Mouse (Mus musculus) midbrain, embryonic 15.5 days (tissue): ENCODE measurements around the gene Abat. TPM values are rescaled to one million over a fixed set of nuclear protein-coding genes. Genes with fewer than 3 reads are reported as not detected.

Source experiments
- ATAC-seq: fragments of 200-750 bp; cut with Nextera tagmentation; replicated peaks from 2 replicates; pipeline ENCODE4 v1.8.0; 2017; ENCODE audit warnings: moderate TSS enrichment
- H3K27ac ChIP-seq: fragments of 300-500 bp; sonication (generic); 2 replicates; pipeline ENCODE4 v1.5.1; 2015; ENCODE audit warnings: mild to moderate bottlenecking, inconsistent platforms
- H3K27me3 ChIP-seq: fragments of 300-500 bp; sonication (generic); replicated peaks from 2 replicates; pipeline ENCODE4 v1.6.1; 2015; ENCODE audit warnings: inconsistent platforms
- H3K36me3 ChIP-seq: fragments of 300-500 bp; sonication (generic); replicated peaks from 2 replicates; pipeline ENCODE4 v1.6.1; 2015; ENCODE audit warnings: inconsistent platforms
- H3K4me1 ChIP-seq: fragments of 300-500 bp; sonication (generic); 2 replicates; pipeline ENCODE4 v1.6.1; 2015; ENCODE audit warnings: inconsistent platforms
- H3K4me2 ChIP-seq: fragments of 300-500 bp; sonication (generic); 2 replicates; pipeline ENCODE4 v1.6.1; 2015; ENCODE audit warnings: inconsistent platforms, mild to moderate bottlenecking, moderate library complexity
- H3K4me3 ChIP-seq: fragments of 300-500 bp; sonication (generic); 2 replicates; pipeline ENCODE4 v1.5.1; 2015; ENCODE audit warnings: mild to moderate bottlenecking, inconsistent platforms
- H3K9ac ChIP-seq: fragments of 300-500 bp; sonication (generic); 2 replicates; pipeline ENCODE4 v1.6.1; 2015; ENCODE audit warnings: mild to moderate bottlenecking, inconsistent platforms
- H3K9me3 ChIP-seq: fragments of 300-500 bp; sonication (generic); 2 replicates; pipeline ENCODE4 v1.6.1; 2016; ENCODE audit warnings: inconsistent platforms
- WGBS: fragments of 180-500 bp; shearing (Covaris S2); methylation state at CpG from one replicate; pipeline ENCODE4 v1.1.7; 2015; ENCODE audit warnings: mixed read lengths; 5-methylcytosine and 5-hydroxymethylcytosine counted together
- polyA plus RNA-seq: library from polyadenylated mRNA; unstranded; fragments of >200 nt; fragmentation: Nextera tagmentation; extraction: Ambion mirVana; gene quantifications from 2 replicates; pipeline ENCODE4 v1.2.1, GENCODE M21; 2015

The Abat gene
- polyA plus RNA-seq, 1 experiment from 2014 or later, result 69.4 TPM

GRCm38 (mm10) chr16:8650007-8650406, 136.8 kb downstream of the Abat start:
- WGBS, result over 99% methylated on average over 3 of the region's 3 CpGs
- Histone ChIP-seq H3K4me2 (no peak overlapping the region), H3K36me3 (peaks cover 32% of the 10 kb centered on the region), H3K4me1 (no peaks in the 10 kb centered on the region), H3K27ac (no peak overlapping the region), H3K9me3 (no peaks in the 10 kb centered on the region), H3K4me3 (no peak overlapping the region), H3K9ac (no peak overlapping the region), H3K27me3 (no peaks in the 10 kb centered on the region)
- no peak for ATAC-seq

- Histone ChIP-seq H3K4me3 (no peak overlapping the region), H3K4me1 (no peaks in the 10 kb centered on the region), H3K27me3 (no peaks in the 10 kb centered on the region), H3K27ac (no peak overlapping the region), H3K9ac (no peak overlapping the region), H3K9me3 (no peaks in the 10 kb centered on the region), H3K4me2 (no peak overlapping the region), H3K36me3 (peaks cover 15% of the 10 kb centered on the region)
- ATAC-seq, result no peak
- WGBS, result 91% methylated on average over 6 of the region's 6 CpGs
Measured at GRCm38 (mm10) chr16:8655108-8655507, 141.9 kb downstream of the Abat start.

GRCm38 (mm10) chr16:8655599-8655998, 142.4 kb downstream of the Abat start:
- Histone ChIP-seq H3K36me3 (peaks cover 14% of the 10 kb centered on the region), H3K9ac (no peak overlapping the region)
- 90% methylated on average over 9 of the region's 9 CpGs for WGBS

GRCm38 (mm10) chr16:8656256-8656655, 143.0 kb downstream of the Abat start:
- ATAC-seq, result no peak
- WGBS, result 88% methylated on average over 2 of the region's 2 CpGs
- peaks cover 8% of the 10 kb centered on the region for H3K36me3 ChIP-seq

More at GRCm38 (mm10) chr16:8655599-8655998, 142.4 kb downstream of the Abat start:
- H3K9me3 ChIP-seq, result no peaks in the 10 kb centered on the region
- no peak for ATAC-seq
- H3K4me2 ChIP-seq, result no peak overlapping the region
- no peaks in the 10 kb centered on the region for H3K27me3 ChIP-seq
- no peak overlapping the region for H3K27ac ChIP-seq
- no peak overlapping the region for H3K4me3 ChIP-seq
- H3K4me1 ChIP-seq, result no peaks in the 10 kb centered on the region

DNA sequence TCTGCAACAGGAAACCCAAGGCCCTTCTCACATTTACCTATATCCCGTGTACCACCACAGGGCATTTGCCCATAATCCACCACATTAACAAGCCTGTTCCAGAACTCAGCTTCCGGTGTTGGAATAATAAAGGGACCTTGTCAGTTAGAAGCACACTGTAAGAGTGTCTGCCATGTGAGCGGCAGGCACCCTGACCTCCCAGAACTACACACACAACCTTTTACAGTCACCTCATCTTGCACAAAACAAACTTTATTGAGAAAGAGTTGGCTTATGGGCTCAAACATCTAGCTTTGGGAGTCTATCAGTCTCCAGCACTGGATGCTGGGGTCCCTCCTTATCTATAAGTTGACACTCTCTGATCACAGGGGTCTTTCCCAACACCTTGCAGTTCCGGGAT, 145.1 kb downstream of the Abat start:
- peaks cover 16% of the 10 kb centered on the region for H3K36me3 ChIP-seq
- no peak for ATAC-seq
- H3K4me3 ChIP-seq, result no peak overlapping the region
- H3K9ac ChIP-seq, result no peak overlapping the region
- no peaks in the 10 kb centered on the region for H3K9me3 ChIP-seq
- WGBS, result 85% methylated on average over 4 of the region's 4 CpGs
- H3K27ac ChIP-seq, result no peak overlapping the region
- no peak overlapping the region for H3K4me2 ChIP-seq
- H3K4me1 ChIP-seq, result no peaks in the 10 kb centered on the region; the same call in 1 of the 2 replicates
- no peaks in the 10 kb centered on the region for H3K27me3 ChIP-seq

More at GRCm38 (mm10) chr16:8656256-8656655, 143.0 kb downstream of the Abat start:
- no peaks in the 10 kb centered on the region for H3K27me3 ChIP-seq
- H3K9ac ChIP-seq, result no peak overlapping the region
- no peak overlapping the region for H3K27ac ChIP-seq
- H3K9me3 ChIP-seq, result no peaks in the 10 kb centered on the region
- H3K4me2 ChIP-seq, result no peak overlapping the region
- H3K4me1 ChIP-seq, result no peaks in the 10 kb centered on the region
- no peak overlapping the region for H3K4me3 ChIP-seq

DNA sequence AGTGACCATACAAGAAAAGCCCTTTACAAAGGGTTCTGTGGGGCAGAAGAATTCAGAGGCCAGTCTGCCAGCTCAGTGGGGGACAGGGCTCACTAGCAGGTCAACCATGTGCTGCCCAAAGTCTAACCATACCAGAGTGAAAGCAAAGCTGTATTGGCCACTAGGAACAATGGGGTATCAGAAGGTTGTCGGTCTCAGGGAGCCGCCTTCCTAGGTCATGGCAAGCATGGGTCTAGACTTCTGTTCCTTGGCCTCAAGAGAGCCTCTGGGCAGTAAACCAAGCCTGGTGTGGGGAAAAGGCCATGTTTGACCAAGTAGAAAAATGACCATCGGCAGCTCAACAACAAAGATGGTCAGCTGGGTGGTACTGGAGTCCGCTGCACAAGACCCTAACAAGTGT, 145.5 kb downstream of the Abat start:
- no peaks in the 10 kb centered on the region for H3K9me3 ChIP-seq
- peaks cover 16% of the 10 kb centered on the region for H3K36me3 ChIP-seq
- H3K27me3 ChIP-seq, result no peaks in the 10 kb centered on the region
- H3K4me2 ChIP-seq, result no peak overlapping the region
- H3K27ac ChIP-seq, result no peak overlapping the region
- no peak overlapping the region for H3K4me3 ChIP-seq
- ATAC-seq, result no peak
- H3K9ac ChIP-seq, result no peak overlapping the region
- WGBS, result 91% methylated on average over 4 of the region's 4 CpGs
- H3K4me1 ChIP-seq, result no peaks in the 10 kb centered on the region; the same call in 1 of the 2 replicates

DNA sequence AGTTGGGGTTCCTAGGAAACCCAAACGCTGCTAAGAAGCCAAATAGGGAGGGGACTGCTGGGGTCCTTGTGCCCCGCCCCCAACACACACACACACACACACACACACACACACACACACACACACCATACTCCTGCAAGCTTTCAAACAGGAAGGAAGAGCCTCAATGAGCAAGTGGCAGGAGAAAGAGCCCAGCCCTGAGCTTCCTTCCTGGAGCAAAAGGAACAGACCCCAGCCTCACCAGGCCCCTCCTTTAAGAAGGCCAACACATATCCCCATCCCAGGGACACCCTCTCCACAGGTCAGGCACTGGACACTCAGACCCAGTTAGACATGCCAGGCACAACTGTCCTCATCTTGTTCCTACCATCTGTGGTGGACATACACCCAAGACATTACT, 149.8 kb downstream of the Abat start:
- Histone ChIP-seq H3K4me1 (peaks cover 24% of the 10 kb centered on the region), H3K9me3 (no peaks in the 10 kb centered on the region), H3K27ac (no peak overlapping the region), H3K9ac (no peak overlapping the region), H3K27me3 (no peaks in the 10 kb centered on the region), H3K4me3 (no peak overlapping the region), H3K4me2 (no peak overlapping the region), H3K36me3 (peaks cover 16% of the 10 kb centered on the region)
- no peak for ATAC-seq
- WGBS, result 61% methylated on average over 2 of the region's 2 CpGs

DNA sequence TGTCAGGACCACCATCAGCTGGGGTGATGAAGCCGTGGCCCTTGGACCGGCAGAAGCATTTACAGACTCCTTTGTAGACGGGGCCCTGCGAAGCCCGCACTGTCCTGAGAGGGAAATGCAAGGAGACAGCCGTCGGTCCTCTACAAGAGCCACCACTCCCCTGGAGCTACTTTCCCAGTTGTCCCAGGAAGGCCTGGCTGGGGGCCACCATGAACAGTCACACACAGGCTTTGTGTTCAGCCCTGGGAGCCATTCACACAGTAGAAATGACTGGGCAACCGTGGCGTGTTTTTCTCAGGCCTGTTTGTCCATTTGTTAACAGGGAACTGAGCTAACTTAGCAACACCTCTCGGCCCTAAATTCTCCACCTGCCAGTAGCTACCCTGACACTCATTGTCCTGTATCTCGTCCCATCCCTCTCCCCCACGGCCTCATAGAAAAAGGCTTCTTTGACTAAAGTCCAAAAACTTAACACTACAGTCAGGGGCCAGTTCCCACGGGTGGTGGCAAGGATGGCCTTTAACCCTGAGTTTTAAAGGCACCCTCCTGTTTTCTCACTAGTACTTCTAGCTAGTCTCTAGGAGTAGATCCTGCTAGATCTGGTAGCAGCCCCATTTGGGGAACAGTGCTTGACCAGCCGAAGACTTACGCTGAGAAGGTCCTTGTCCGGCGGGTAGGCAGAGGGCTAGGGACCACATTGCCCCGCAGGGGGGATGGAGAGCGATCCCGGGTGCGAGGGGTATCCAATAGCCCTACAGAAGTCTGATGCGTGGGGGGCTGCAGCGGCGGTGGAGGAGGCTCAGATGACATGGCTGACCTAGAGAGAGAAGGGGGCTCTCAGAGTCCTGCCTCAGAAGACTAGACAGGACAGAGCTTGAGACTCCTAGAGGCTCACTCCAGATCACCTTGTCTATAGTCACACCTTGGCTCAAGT, 150.6 kb downstream of the Abat start:
- Histone ChIP-seq H3K9ac (no peak overlapping the region), H3K27ac (no peak overlapping the region), H3K36me3 (peaks cover 16% of the 10 kb centered on the region), H3K4me1 (peaks cover 33% of the 10 kb centered on the region), H3K4me3 (no peak overlapping the region), H3K9me3 (no peaks in the 10 kb centered on the region), H3K27me3 (no peaks in the 10 kb centered on the region), H3K4me2 (no peak overlapping the region)
- ATAC-seq, result no peak
- 78% methylated on average over 24 of the region's 24 CpGs for whole genome bisulfite sequencing

DNA sequence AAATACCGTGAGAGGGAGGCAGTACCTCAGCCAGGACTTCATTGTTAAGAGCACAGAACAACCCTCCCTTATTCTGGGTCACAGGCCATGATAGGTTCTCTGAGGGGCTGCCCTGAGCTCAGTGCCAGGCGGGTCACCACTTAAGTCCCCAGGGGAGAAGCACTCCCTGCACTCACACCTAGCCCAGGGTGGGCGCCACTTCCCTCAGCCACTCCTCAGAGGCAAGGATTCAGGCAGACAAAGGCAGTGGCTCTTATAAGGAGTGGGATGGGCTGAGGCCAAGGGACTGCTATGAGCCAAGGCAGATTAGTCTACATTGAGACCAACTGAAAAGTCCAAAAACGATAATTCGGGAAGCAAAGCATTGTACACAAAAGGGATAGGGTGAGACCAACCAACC, 152.1 kb downstream of the Abat start:
- Histone ChIP-seq H3K4me2 (no peak overlapping the region), H3K9me3 (no peaks in the 10 kb centered on the region), H3K36me3 (peaks cover 10% of the 10 kb centered on the region; the same call in 1 of the 2 replicates), H3K9ac (no peak overlapping the region), H3K4me3 (no peak overlapping the region), H3K4me1 (peaks cover 47% of the 10 kb centered on the region), H3K27ac (no peak overlapping the region), H3K27me3 (no peaks in the 10 kb centered on the region)
- no peak for ATAC-seq
- WGBS, result 88% methylated on average over 5 of the region's 5 CpGs

- peaks cover 58% of the 10 kb centered on the region for H3K4me1 ChIP-seq
- no peak overlapping the region for H3K27ac ChIP-seq
- peaks cover 9% of the 10 kb centered on the region; the same call in 1 of the 2 replicates for H3K36me3 ChIP-seq
- H3K4me3 ChIP-seq, result no peak overlapping the region
- no peaks in the 10 kb centered on the region for H3K27me3 ChIP-seq
- no peak for ATAC-seq
- no peak overlapping the region for H3K4me2 ChIP-seq
- no peak overlapping the region; the same call in 1 of the 2 replicates for H3K9ac ChIP-seq
- WGBS, result 73% methylated on average over 2 of the region's 2 CpGs
- H3K9me3 ChIP-seq, result no peaks in the 10 kb centered on the region
Measured at GRCm38 (mm10) chr16:8666452-8666851, 153.2 kb downstream of the Abat start.

- Histone ChIP-seq H3K4me3 (no peak overlapping the region), H3K4me2 (no peak overlapping the region), H3K27ac (no peak overlapping the region), H3K4me1 (peaks cover 58% of the 10 kb centered on the region), H3K36me3 (peaks cover 2% of the 10 kb centered on the region; the same call in 1 of the 2 replicates), H3K9me3 (no peaks in the 10 kb centered on the region), H3K9ac (no peak overlapping the region), H3K27me3 (no peaks in the 10 kb centered on the region)
- ATAC-seq, result no peak
- WGBS, result 86% methylated on average over 7 of the region's 7 CpGs
Measured at GRCm38 (mm10) chr16:8667261-8667660, 154.0 kb downstream of the Abat start.

GRCm38 (mm10) chr16:8667814-8668213, 154.6 kb downstream of the Abat start:
- no peaks in the 10 kb centered on the region for H3K9me3 ChIP-seq
- no peaks in the 10 kb centered on the region for H3K27me3 ChIP-seq
- no peak overlapping the region for H3K27ac ChIP-seq
- WGBS, result 79% methylated on average over 4 of the region's 4 CpGs
- no peak overlapping the region for H3K9ac ChIP-seq
- H3K4me3 ChIP-seq, result no peak overlapping the region
- 0 out of 2 replicates have a peak overlapping the region, but pooled peaks have one; percentile 95 for H3K4me2 ChIP-seq
- no peak for ATAC-seq
- no peaks in the 10 kb centered on the region for H3K36me3 ChIP-seq
- peaks cover 62% of the 10 kb centered on the region for H3K4me1 ChIP-seq

DNA sequence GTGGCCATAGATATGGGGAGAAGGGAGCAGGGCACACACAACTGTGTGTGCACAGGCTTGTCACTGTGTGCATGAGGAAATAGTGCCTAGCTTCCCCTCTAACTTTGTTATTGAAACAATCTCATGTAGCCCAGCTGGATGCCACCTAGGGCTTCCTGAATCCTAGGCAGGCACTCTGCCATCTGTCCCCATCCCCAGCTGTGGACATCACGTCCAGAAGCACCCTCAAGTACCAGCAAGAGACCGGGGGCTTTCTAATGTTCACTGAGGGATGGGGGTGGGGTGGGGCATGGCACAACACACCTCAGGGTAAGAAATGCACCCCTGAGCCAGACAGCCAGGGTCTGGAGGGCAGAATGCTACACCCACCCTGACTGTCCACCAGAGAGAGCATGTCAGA, 155.2 kb downstream of the Abat start:
- H3K27ac ChIP-seq, result no peak overlapping the region
- peaks cover 63% of the 10 kb centered on the region for H3K4me1 ChIP-seq
- H3K4me2 ChIP-seq, result peak overlapping the region; percentile 95
- no peak overlapping the region for H3K4me3 ChIP-seq
- no peak for ATAC-seq
- H3K27me3 ChIP-seq, result no peaks in the 10 kb centered on the region
- H3K9ac ChIP-seq, result no peak overlapping the region
- no peaks in the 10 kb centered on the region for H3K9me3 ChIP-seq
- 63% methylated on average over 2 of the region's 2 CpGs for WGBS
- H3K36me3 ChIP-seq, result no peaks in the 10 kb centered on the region
